Mouse (Mus musculus) midbrain, embryonic 14.5 days (tissue): ENCODE measurements around the gene Tfdp1. TPM values are rescaled to one million over a fixed set of nuclear protein-coding genes. Genes with fewer than 3 reads are reported as not detected.

Experiments
- ATAC-seq: fragments of 200-750 bp; cut with Nextera tagmentation; 2 replicates; pipeline ENCODE4 v1.8.0; 2017; ENCODE audit warnings: moderate number of reproducible peaks, moderate library complexity; ENCODE audit not compliant: low FRiP score, low TSS enrichment
- DNase-seq: peaks from one replicate; pipeline ENCODE4 v3.0.0-alpha.2; 2015
- H3K27ac ChIP-seq: fragments of 300-500 bp; sonication (generic); replicated peaks from 2 replicates; pipeline ENCODE4 v1.5.1; 2014; ENCODE audit warnings: mild to moderate bottlenecking, low read depth, low read length, moderate library complexity
- H3K27me3 ChIP-seq: fragments of 300-500 bp; sonication (generic); 2 replicates; pipeline ENCODE4 v1.6.1; 2014; ENCODE audit warnings: low read length, control low read depth, mixed read lengths; ENCODE audit not compliant: control insufficient read depth, insufficient read depth
- H3K36me3 ChIP-seq: fragments of 300-500 bp; sonication (generic); 2 replicates; pipeline ENCODE4 v1.6.1; 2014; ENCODE audit warnings: low read length, control low read depth; ENCODE audit not compliant: control insufficient read depth, insufficient read depth
- H3K4me1 ChIP-seq: fragments of 300-500 bp; sonication (generic); 2 replicates; pipeline ENCODE4 v1.6.1; 2014; ENCODE audit warnings: mild to moderate bottlenecking, antibody characterized with exemption, low read length, control low read depth; ENCODE audit not compliant: control insufficient read depth, insufficient read depth
- H3K4me2 ChIP-seq: fragments of 300-500 bp; sonication (generic); 2 replicates; pipeline ENCODE4 v1.6.1; 2014; ENCODE audit warnings: mild to moderate bottlenecking, low read length, moderate library complexity
- H3K4me3 ChIP-seq: fragments of 300-500 bp; sonication (generic); replicated peaks from 2 replicates; pipeline ENCODE4 v1.5.1; 2014; ENCODE audit warnings: low read depth, low read length
- H3K9ac ChIP-seq: fragments of 300-500 bp; sonication (generic); replicated peaks from 2 replicates; pipeline ENCODE4 v1.6.1; 2014; ENCODE audit warnings: mild to moderate bottlenecking, low read length, moderate library complexity
- H3K9me3 ChIP-seq: fragments of 300-500 bp; sonication (generic); 2 replicates; pipeline ENCODE4 v1.6.1; 2016; ENCODE audit warnings: low read length, control low read depth, mixed read lengths; ENCODE audit not compliant: control insufficient read depth
- WGBS: fragments of 180-500 bp; shearing (Covaris S2); extraction: QIAGEN DNeasy Blood & Tissue Kit; methylation state at CpG from one replicate; pipeline ENCODE4 v1.1.7; 2014; 5-methylcytosine and 5-hydroxymethylcytosine counted together
- polyA plus RNA-seq: library from polyadenylated mRNA; unstranded; fragments of >200 nt; fragmentation: Nextera tagmentation; extraction: Ambion mirVana; gene quantifications from 2 replicates; pipeline ENCODE4 v1.2.1, GENCODE M21; 2014

The Tfdp1 gene
- polyA plus RNA-seq, 1 experiment from 2014 or later: 112 TPM

- no peak for ATAC-seq
- Histone ChIP-seq H3K9ac (no peak overlapping the region), H3K27me3 (no peaks in the 10 kb centered on the region), H3K4me1 (no peaks in the 10 kb centered on the region), H3K36me3 (no peaks in the 10 kb centered on the region), H3K4me2 (no peak overlapping the region), H3K4me3 (no peak overlapping the region), H3K27ac (no peak overlapping the region), H3K9me3 (no peaks in the 10 kb centered on the region)
- DNase-seq: no peak
- 82% methylated on average over 10 of the region's 10 CpGs for WGBS
Observed at GRCm38 (mm10) chr8:13415879-13416278, 77.3 kb downstream of the Tfdp1 start.

GRCm38 (mm10) chr8:13419111-13419639, 80.6 kb downstream of the Tfdp1 start:
- Histone ChIP-seq H3K27ac (no peak overlapping the region), H3K27me3 (no peaks in the 10 kb centered on the region), H3K36me3 (no peaks in the 10 kb centered on the region), H3K9ac (no peak overlapping the region), H3K9me3 (no peaks in the 10 kb centered on the region), H3K4me1 (no peaks in the 10 kb centered on the region), H3K4me3 (no peak overlapping the region), H3K4me2 (no peak overlapping the region)
- WGBS: 73% methylated on average over 2 of the region's 2 CpGs
- ATAC-seq: no peak
- no peak for DNase-seq

GRCm38 (mm10) chr8:13420970-13421369, 82.4 kb downstream of the Tfdp1 start:
- no peaks in the 10 kb centered on the region for H3K4me1 ChIP-seq
- no peaks in the 10 kb centered on the region for H3K36me3 ChIP-seq
- H3K4me3 ChIP-seq: no peak overlapping the region
- no peak overlapping the region for H3K27ac ChIP-seq
- no peak for DNase-seq
- H3K9me3 ChIP-seq: no peaks in the 10 kb centered on the region
- no peak overlapping the region for H3K9ac ChIP-seq
- H3K4me2 ChIP-seq: no peak overlapping the region
- WGBS: 91% methylated on average over 6 of the region's 6 CpGs
- no peaks in the 10 kb centered on the region for H3K27me3 ChIP-seq
- no peak for ATAC-seq

- no peak overlapping the region for H3K27ac ChIP-seq
- no peaks in the 10 kb centered on the region for H3K27me3 ChIP-seq
- no peak overlapping the region for H3K4me3 ChIP-seq
- no peak for DNase-seq
- H3K36me3 ChIP-seq: no peaks in the 10 kb centered on the region
- ATAC-seq: no peak
- no peaks in the 10 kb centered on the region for H3K9me3 ChIP-seq
- no peaks in the 10 kb centered on the region for H3K4me1 ChIP-seq
- 78% methylated on average over 6 of the region's 6 CpGs for WGBS
- H3K9ac ChIP-seq: no peak overlapping the region
- H3K4me2 ChIP-seq: no peak overlapping the region
Observed at GRCm38 (mm10) chr8:13427351-13427750, 88.8 kb downstream of the Tfdp1 start.

Other genes with a start within 250 kb of the Tfdp1 start
- 31.1 and 39.7 TPM in 2 replicates for gene Pcid2, start 233.3 kb upstream of the Tfdp1 start, polyA plus RNA-seq
- gene Cul4a, start 233.1 kb upstream of the Tfdp1 start, polyA plus RNA-seq: 49.9 and 76.6 TPM in 2 replicates
- 252 and 292 TPM in 2 replicates for gene Lamp1, start 179.6 kb upstream of the Tfdp1 start, polyA plus RNA-seq
- gene Grtp1, start 138.1 kb upstream of the Tfdp1 start, polyA plus RNA-seq: 15.9 and 17.6 TPM in 2 replicates
- gene Adprhl1, start 84.6 kb upstream of the Tfdp1 start, polyA plus RNA-seq: not detected in 2 replicates
- 29.4 and 35.5 TPM in 2 replicates for gene Dcun1d2, start 50.6 kb upstream of the Tfdp1 start, polyA plus RNA-seq
- 34.6 and 39.0 TPM in 2 replicates for gene Tmco3, start 50.6 kb upstream of the Tfdp1 start, polyA plus RNA-seq
- gene Atp4b, start 58.1 kb downstream of the Tfdp1 start, polyA plus RNA-seq: not detected in 2 replicates
- not detected in 2 replicates for gene Grk1, start 66.3 kb downstream of the Tfdp1 start, polyA plus RNA-seq
- 0.29 TPM in 1 of 2 replicates, not detected in the other for gene Tmem255b, start 96.4 kb downstream of the Tfdp1 start, polyA plus RNA-seq
- gene Gas6, start 155.7 kb downstream of the Tfdp1 start, polyA plus RNA-seq: 17.7 and 19.2 TPM in 2 replicates
- gene 1700029H14Rik, start 223.7 kb downstream of the Tfdp1 start, polyA plus RNA-seq: not detected in 2 replicates